Mouse (Mus musculus): ENCODE results near the gene Rnf212.

Gene Rnf212

GRCm38 (mm10) chr5:108711968-108712367 lies 62.8 kb downstream of the Rnf212 start:
- DNase-seq (ENCODE audit: low spot score) = no peak

GRCm38 (mm10) chr5:108708981-108709731 lies 65.6 kb downstream of the Rnf212 start:
- no peak for DNase-seq (ENCODE audit: low spot score)

GRCm38 (mm10) chr5:108708419-108708818 lies 66.4 kb downstream of the Rnf212 start:
- no peak for DNase-seq (ENCODE audit: low spot score)

GRCm38 (mm10) chr5:108707758-108708157 lies 67.0 kb downstream of the Rnf212 start:
- no peak for DNase-seq (ENCODE audit: low spot score)

- DNase-seq (ENCODE audit: low spot score) = no peak
Observed at GRCm38 (mm10) chr5:108703754-108704626, 70.8 kb downstream of the Rnf212 start.

GRCm38 (mm10) chr5:108701341-108702021 lies 73.3 kb downstream of the Rnf212 start:
- no peak for DNase-seq (ENCODE audit: low spot score)

GRCm38 (mm10) chr5:108700346-108700745 lies 74.4 kb downstream of the Rnf212 start:
- no peak for DNase-seq (ENCODE audit: low spot score)

GRCm38 (mm10) chr5:108697341-108697753 lies 77.4 kb downstream of the Rnf212 start:
- DNase-seq (ENCODE audit: low spot score) = no peak

GRCm38 (mm10) chr5:108696542-108696941 lies 78.2 kb downstream of the Rnf212 start:
- no peak for DNase-seq (ENCODE audit: low spot score)

GRCm38 (mm10) chr5:108695861-108696260 lies 78.9 kb downstream of the Rnf212 start:
- DNase-seq (ENCODE audit: low spot score) = no peak

- DNase-seq (ENCODE audit: low spot score) = peak; percentile 54
Observed at GRCm38 (mm10) chr5:108694352-108695261, 80.2 kb downstream of the Rnf212 start.

GRCm38 (mm10) chr5:108693872-108694288 lies 80.9 kb downstream of the Rnf212 start:
- DNase-seq (ENCODE audit: low spot score) = peak; percentile 83

- no peak for DNase-seq (ENCODE audit: low spot score)
Observed at GRCm38 (mm10) chr5:108692271-108692670, 82.5 kb downstream of the Rnf212 start, which contains the start of gene Fgfrl1. TSS of gene Fgfrl1 (plus strand) at chr5:108692382.

GRCm38 (mm10) chr5:108691152-108691551 lies 83.6 kb downstream of the Rnf212 start:
- no peak for DNase-seq (ENCODE audit: low spot score)

GRCm38 (mm10) chr5:108689091-108689490 lies 85.7 kb downstream of the Rnf212 start:
- DNase-seq (ENCODE audit: low spot score) = no peak

- no peak for DNase-seq (ENCODE audit: low spot score)
Observed at GRCm38 (mm10) chr5:108680871-108681270, 93.9 kb downstream of the Rnf212 start.

GRCm38 (mm10) chr5:108679909-108680308 lies 94.9 kb downstream of the Rnf212 start:
- no peak for DNase-seq (ENCODE audit: low spot score)

All from ovary, adult 18-20 months (tissue).